Mouse (Mus musculus): ENCODE data around the gene Dmkn. TPM values are rescaled to one million over a fixed set of nuclear protein-coding genes. Genes with fewer than 3 reads are reported as not detected.
"Not testable (repeated sequence)": the region's sequence is repeated elsewhere in the genome, so short reads cannot be mapped to it uniquely, and the experiment has no call there.

The Dmkn gene
- polyA plus RNA-seq, 1 experiment from 2014 or later = 74.3 TPM

- Histone ChIP-seq H3K36me3 (ENCODE audit: insufficient read depth, low read length) (no peaks in the 10 kb centered on the region), H3K4me1 (ENCODE audit: insufficient read depth, low read depth, low read length) (no peaks in the 10 kb centered on the region), H3K4me3 (ENCODE audit: low read depth, low read length) (no peak overlapping the region), H3K27ac (ENCODE audit: low read length) (no peak overlapping the region), H3K9ac (replicated peaks; ENCODE audit: low read depth) (no peak overlapping the region), H3K9me3 (ENCODE audit: low read length) (no peaks in the 10 kb centered on the region), H3K27me3 (replicated peaks; ENCODE audit: insufficient read depth, low read length) (no peaks in the 10 kb centered on the region), H3K4me2 (replicated peaks; ENCODE audit: low read depth, low read length) (no peak overlapping the region)
- ATAC-seq (peak; percentile 23; the same call in 1 of the 2 replicates), DNase-seq (ENCODE audit: low spot score) (peak; percentile 27)
- WGBS = 36% methylated on average over 6 of the region's 6 CpGs
- TF ChIP-seq CTCF (IDR thresholded peaks at IDR 0.05) (no peak), EP300 (IDR thresholded peaks at IDR 0.05) (no peak)
Measured at GRCm38 (mm10) chr7:30820131-30820530, 56.6 kb downstream of the Dmkn start.

GRCm38 (mm10) chr7:30820854-30821445 lies 57.4 kb downstream of the Dmkn start:
- H3K4me3 ChIP-seq (ENCODE audit: low read depth, low read length) = no peak overlapping the region
- H3K4me2 ChIP-seq (replicated peaks; ENCODE audit: low read depth, low read length) = no peak overlapping the region
- H3K27me3 ChIP-seq (replicated peaks; ENCODE audit: insufficient read depth, low read length) = no peaks in the 10 kb centered on the region
- WGBS = 36% methylated on average over 7 of the region's 7 CpGs
- H3K27ac ChIP-seq (ENCODE audit: low read length) = no peak overlapping the region
- TF ChIP-seq CTCF (IDR thresholded peaks at IDR 0.05) (no peak), EP300 (IDR thresholded peaks at IDR 0.05) (no peak)
- ATAC-seq (no peak), DNase-seq (ENCODE audit: low spot score) (no peak)
- no peaks in the 10 kb centered on the region for H3K36me3 ChIP-seq (ENCODE audit: insufficient read depth, low read length)
- H3K9ac ChIP-seq (replicated peaks; ENCODE audit: low read depth) = no peak overlapping the region
- no peaks in the 10 kb centered on the region for H3K4me1 ChIP-seq (ENCODE audit: insufficient read depth, low read depth, low read length)
- no peaks in the 10 kb centered on the region for H3K9me3 ChIP-seq (ENCODE audit: low read length)

- Histone ChIP-seq H3K4me1 (ENCODE audit: insufficient read depth, low read depth, low read length) (no peaks in the 10 kb centered on the region), H3K36me3 (ENCODE audit: insufficient read depth, low read length) (no peaks in the 10 kb centered on the region), H3K27me3 (replicated peaks; ENCODE audit: insufficient read depth, low read length) (no peaks in the 10 kb centered on the region), H3K27ac (ENCODE audit: low read length) (no peak overlapping the region), H3K9ac (replicated peaks; ENCODE audit: low read depth) (no peak overlapping the region), H3K4me3 (ENCODE audit: low read depth, low read length) (no peak overlapping the region), H3K4me2 (replicated peaks; ENCODE audit: low read depth, low read length) (no peak overlapping the region), H3K9me3 (ENCODE audit: low read length) (no peaks in the 10 kb centered on the region)
- TF ChIP-seq EP300 (IDR thresholded peaks at IDR 0.05) = no peak
- no peak for TF ChIP-seq CTCF (IDR thresholded peaks at IDR 0.05)
- DNase-seq (ENCODE audit: low spot score) = no peak
- 40% methylated on average over 5 of the region's 5 CpGs for WGBS
- ATAC-seq = no peak
Measured at GRCm38 (mm10) chr7:30821532-30821931, 58.0 kb downstream of the Dmkn start.

GRCm38 (mm10) chr7:30823675-30824074 lies 60.1 kb downstream of the Dmkn start, which contains the start of gene Ffar2:
Gene Ffar2, minus strand, starts transcription at chr7:30823775.
- Histone ChIP-seq H3K4me2 (replicated peaks; ENCODE audit: low read depth, low read length) (no peak within 1 kb of the TSS), H3K27me3 (replicated peaks; ENCODE audit: insufficient read depth, low read length) (no peaks in the 10 kb centered on the region), H3K4me1 (ENCODE audit: insufficient read depth, low read depth, low read length) (no peaks in the 10 kb centered on the region), H3K27ac (ENCODE audit: low read length) (no peak within 1 kb of the TSS), H3K36me3 (ENCODE audit: insufficient read depth, low read length) (no peaks in the 10 kb centered on the region), H3K4me3 (ENCODE audit: low read depth, low read length) (no peak within 1 kb of the TSS), H3K9ac (replicated peaks; ENCODE audit: low read depth) (no peak within 1 kb of the TSS), H3K9me3 (ENCODE audit: low read length) (no peaks in the 10 kb centered on the region)
- TF ChIP-seq EP300 (IDR thresholded peaks at IDR 0.05) (no peak), CTCF (IDR thresholded peaks at IDR 0.05) (no peak)
- 78% methylated on average over 18 of the region's 18 CpGs for WGBS
- no peak for ATAC-seq
- DNase-seq (ENCODE audit: low spot score) = no peak

GRCm38 (mm10) chr7:30824306-30824705 lies 60.8 kb downstream of the Dmkn start:
- no peak overlapping the region for H3K9ac ChIP-seq (replicated peaks; ENCODE audit: low read depth)
- H3K4me1 ChIP-seq (ENCODE audit: insufficient read depth, low read depth, low read length) = no peaks in the 10 kb centered on the region
- no peaks in the 10 kb centered on the region for H3K27me3 ChIP-seq (replicated peaks; ENCODE audit: insufficient read depth, low read length)
- 90% methylated on average over 3 of the region's 3 CpGs for WGBS
- TF ChIP-seq CTCF (IDR thresholded peaks at IDR 0.05) = no peak
- TF ChIP-seq EP300 (IDR thresholded peaks at IDR 0.05) = no peak
- H3K4me2 ChIP-seq (replicated peaks; ENCODE audit: low read depth, low read length) = no peak overlapping the region
- ATAC-seq = no peak
- H3K27ac ChIP-seq (ENCODE audit: low read length) = no peak overlapping the region
- H3K9me3 ChIP-seq (ENCODE audit: low read length) = no peaks in the 10 kb centered on the region
- no peak overlapping the region for H3K4me3 ChIP-seq (ENCODE audit: low read depth, low read length)
- DNase-seq (ENCODE audit: low spot score) = no peak
- no peaks in the 10 kb centered on the region for H3K36me3 ChIP-seq (ENCODE audit: insufficient read depth, low read length)

GRCm38 (mm10) chr7:30826660-30827059 lies 63.1 kb downstream of the Dmkn start:
- Histone ChIP-seq H3K27ac (ENCODE audit: low read length) (no peak overlapping the region), H3K9me3 (ENCODE audit: low read length) (no peaks in the 10 kb centered on the region), H3K4me1 (ENCODE audit: insufficient read depth, low read depth, low read length) (no peaks in the 10 kb centered on the region), H3K4me3 (ENCODE audit: low read depth, low read length) (no peak overlapping the region), H3K27me3 (replicated peaks; ENCODE audit: insufficient read depth, low read length) (no peaks in the 10 kb centered on the region), H3K36me3 (ENCODE audit: insufficient read depth, low read length) (no peaks in the 10 kb centered on the region), H3K9ac (replicated peaks; ENCODE audit: low read depth) (no peak overlapping the region), H3K4me2 (replicated peaks; ENCODE audit: low read depth, low read length) (no peak overlapping the region)
- ATAC-seq (no peak), DNase-seq (ENCODE audit: low spot score) (no peak)
- 88% methylated on average over 10 of the region's 10 CpGs for WGBS
- no peak for TF ChIP-seq CTCF (IDR thresholded peaks at IDR 0.05)
- TF ChIP-seq EP300 (IDR thresholded peaks at IDR 0.05) = no peak

GRCm38 (mm10) chr7:30828871-30829270 lies 65.3 kb downstream of the Dmkn start:
- H3K4me1 ChIP-seq (ENCODE audit: insufficient read depth, low read depth, low read length); H3K36me3 ChIP-seq (ENCODE audit: insufficient read depth, low read length); H3K27ac ChIP-seq (ENCODE audit: low read length); H3K4me3 ChIP-seq (ENCODE audit: low read depth, low read length); H3K27me3 ChIP-seq (replicated peaks; ENCODE audit: insufficient read depth, low read length); H3K4me2 ChIP-seq (replicated peaks; ENCODE audit: low read depth, low read length); H3K9ac ChIP-seq (replicated peaks; ENCODE audit: low read depth); DNase-seq (ENCODE audit: low spot score); ATAC-seq; H3K9me3 ChIP-seq (ENCODE audit: low read length): not testable (repeated sequence)
